Mouse (Mus musculus) spleen, adult 2 months (tissue): Measurements from ENCODE around the gene Grip1. TPM values are rescaled to one million over a fixed set of nuclear protein-coding genes. Genes with fewer than 3 reads are reported as not detected.

Source experiments
- DNase-seq, 2 experiments: peaks; one replicate each; pipeline versions ENCODE4 v3.0.0 to v3.0.0-alpha.2; 2012 to 2021; ENCODE audit warnings: low spot score in 2 of 2, low read depth in 1 of 2
- H3K27ac ChIP-seq: fragments of 200-500 bp; 2 replicates; pipeline ENCODE4 v1.5.1; 2012; ENCODE audit warnings: low read length, inconsistent platforms; ENCODE audit not compliant: insufficient read depth
- H3K27me3 ChIP-seq: fragments of 200-500 bp; 2 replicates; pipeline ENCODE4 v1.6.1; 2012; ENCODE audit warnings: mild to moderate bottlenecking, moderate library complexity, low read length, inconsistent platforms; ENCODE audit not compliant: control insufficient read depth, insufficient read depth
- H3K36me3 ChIP-seq: fragments of 200-500 bp; 2 replicates; pipeline ENCODE4 v1.6.1; 2012; ENCODE audit warnings: mild to moderate bottlenecking, low read length, inconsistent platforms; ENCODE audit not compliant: control insufficient read depth, insufficient read depth
- H3K4me1 ChIP-seq: fragments of 200-500 bp; 2 replicates; pipeline ENCODE4 v1.6.1; 2011; ENCODE audit warnings: inconsistent platforms; ENCODE audit not compliant: control insufficient read depth, insufficient read depth, insufficient read length
- H3K4me3 ChIP-seq: fragments of 200-500 bp; 2 replicates; pipeline ENCODE4 v1.5.1; 2011; ENCODE audit warnings: mild to moderate bottlenecking, inconsistent platforms; ENCODE audit not compliant: insufficient read depth, insufficient read length; ENCODE audit errors: extremely low read depth
- CTCF ChIP-seq: fragments of 200-500 bp; IDR thresholded peaks from 2 replicates; pipeline ENCODE4 v1.5.1; 2011; ENCODE audit warnings: mild to moderate bottlenecking, inconsistent platforms; ENCODE audit not compliant: insufficient read depth, insufficient read length, insufficient replicate concordance; ENCODE audit errors: extremely low read depth
- POLR2A ChIP-seq: fragments of 200-500 bp; IDR thresholded peaks from 2 replicates; pipeline ENCODE4 v1.6.1; 2011; ENCODE audit warnings: low read depth, low read length, inconsistent platforms
- WGBS: fragments of 180-500 bp; shearing (Covaris S2); methylation state at CpG from one replicate; pipeline ENCODE4 v1.1.7; 2018; 5-methylcytosine and 5-hydroxymethylcytosine counted together
- polyA plus RNA-seq: library from polyadenylated mRNA; depleted of rRNA; stranded (reverse); fragments of >200 nt; gene quantifications from 2 replicates; pipeline ENCODE4 v1.2.3, GENCODE M21; 2012

Grip1 gene
- polyA plus RNA-seq, 1 experiment = not detected

DNA sequence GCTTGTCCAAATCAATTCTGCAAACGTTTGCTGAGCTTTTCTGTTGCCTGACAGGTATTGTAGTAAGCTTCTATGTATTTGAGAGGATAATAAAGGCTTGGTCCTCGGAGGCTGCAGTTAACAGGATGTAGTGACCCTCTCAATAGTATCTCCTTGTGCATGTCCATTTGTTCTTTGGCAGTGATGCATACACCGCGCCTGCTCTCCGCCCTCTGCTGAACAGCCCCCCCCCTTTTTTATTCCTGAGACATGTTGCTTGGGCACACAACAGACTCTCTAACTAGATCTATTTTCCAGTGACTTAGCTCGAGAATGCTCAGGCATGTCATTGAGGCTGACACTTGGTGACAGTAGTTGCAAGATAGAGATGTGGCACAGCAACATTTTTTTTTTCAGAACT, 582.2 kb downstream of the Grip1 start:
- DNase-seq = no peak
- Histone ChIP-seq H3K4me3 (no peak overlapping the region), H3K36me3 (no peaks in the 10 kb centered on the region), H3K27ac (no peak overlapping the region), H3K27me3 (no peaks in the 10 kb centered on the region), H3K4me1 (no peaks in the 10 kb centered on the region)
- 86% methylated on average over 6 of the region's 6 CpGs for WGBS
- no peak for TF ChIP-seq POLR2A
- no peak for TF ChIP-seq CTCF

DNA sequence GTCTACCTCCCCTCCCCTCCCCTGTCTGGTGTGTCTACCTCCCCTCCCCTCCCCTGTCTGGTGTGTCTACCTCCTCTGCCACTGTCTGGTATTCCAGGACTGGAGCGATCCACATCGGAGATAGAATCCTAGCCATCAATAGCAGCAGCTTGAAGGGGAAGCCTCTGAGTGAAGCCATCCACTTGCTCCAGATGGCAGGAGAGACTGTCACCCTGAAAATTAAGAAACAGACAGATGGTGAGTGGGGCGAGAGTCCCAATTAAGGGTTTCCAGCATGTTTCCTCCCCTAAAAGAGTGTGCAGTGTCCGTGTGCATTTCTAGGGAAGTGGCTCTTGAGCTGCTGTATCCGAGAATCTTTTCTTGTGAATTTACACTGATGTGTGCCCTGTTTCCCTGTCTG, 584.6 kb downstream of the Grip1 start:
- WGBS = 83% methylated on average over 5 of the region's 5 CpGs
- DNase-seq = no peak
- Histone ChIP-seq H3K27ac (no peak overlapping the region), H3K36me3 (no peaks in the 10 kb centered on the region), H3K4me3 (no peak overlapping the region), H3K4me1 (no peaks in the 10 kb centered on the region), H3K27me3 (no peaks in the 10 kb centered on the region)
- TF ChIP-seq POLR2A (no peak), CTCF (no peak)

DNA sequence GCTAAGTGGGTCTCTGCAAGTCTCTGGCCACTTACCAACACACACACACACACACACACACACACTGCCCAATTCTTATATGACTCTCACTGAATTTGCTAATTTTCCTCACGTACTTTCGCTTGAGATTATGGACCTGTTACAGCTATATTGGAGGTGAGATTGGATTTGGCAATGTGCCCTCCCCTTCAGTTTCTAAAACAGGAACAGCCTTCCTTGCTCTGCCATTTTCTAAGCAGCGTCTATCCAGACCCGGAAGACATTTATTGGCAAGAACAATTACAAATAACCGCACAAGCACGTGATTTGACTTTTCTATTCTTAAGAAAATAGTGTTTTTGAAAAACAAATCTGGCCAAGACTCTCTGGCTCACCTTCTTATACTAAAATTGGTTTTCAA, 590.6 kb downstream of the Grip1 start:
- Histone ChIP-seq H3K36me3 (no peaks in the 10 kb centered on the region), H3K27me3 (no peaks in the 10 kb centered on the region), H3K27ac (no peak overlapping the region), H3K4me1 (no peaks in the 10 kb centered on the region), H3K4me3 (no peak overlapping the region)
- WGBS = 95% methylated on average over 6 of the region's 6 CpGs
- DNase-seq = no peak
- no peak for TF ChIP-seq CTCF
- no peak for TF ChIP-seq POLR2A

- Histone ChIP-seq H3K4me3 (no peak overlapping the region), H3K27me3 (no peaks in the 10 kb centered on the region), H3K27ac (no peak overlapping the region), H3K36me3 (no peaks in the 10 kb centered on the region), H3K4me1 (no peaks in the 10 kb centered on the region)
- TF ChIP-seq POLR2A (no peak), CTCF (no peak)
- DNase-seq = no peak
- WGBS = 87% methylated on average over 2 of the region's 2 CpGs
Observed at GRCm38 (mm10) chr10:120044714-120045234, 591.1 kb downstream of the Grip1 start.

DNA sequence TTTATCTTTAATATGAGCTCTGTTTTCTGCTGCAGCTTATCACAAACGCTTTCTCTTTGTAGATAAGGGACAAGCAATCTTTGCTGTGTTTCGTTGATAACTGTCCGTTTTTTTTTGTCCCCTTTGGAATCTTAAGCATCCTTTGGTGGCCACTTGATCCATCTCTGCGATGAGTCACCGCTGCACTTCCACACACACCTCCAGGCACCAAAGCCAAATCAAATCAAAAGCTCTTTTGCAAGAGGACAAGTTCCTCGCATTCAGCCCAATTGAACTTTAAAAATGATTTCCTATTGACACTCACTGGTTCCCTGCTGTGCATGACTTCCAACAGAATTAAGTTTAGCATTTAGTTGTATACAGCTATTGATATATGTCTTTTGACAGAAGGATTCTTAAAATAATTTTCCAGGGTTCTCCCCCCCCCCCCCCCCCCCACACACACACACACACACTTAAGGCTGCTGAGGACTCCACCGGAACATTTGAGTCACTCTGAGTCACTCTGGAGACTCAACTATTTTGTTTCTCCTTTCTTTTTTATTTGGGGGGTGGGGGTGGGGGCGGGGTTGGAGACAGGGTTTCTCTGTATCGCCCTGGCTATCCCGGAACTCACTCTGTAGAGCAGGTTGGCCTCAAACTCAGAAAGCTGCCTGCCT, 607.1 kb downstream of the Grip1 start:
- WGBS = 80% methylated on average over 10 of the region's 10 CpGs
- DNase-seq = no peak
- Histone ChIP-seq H3K27ac (no peak overlapping the region), H3K4me1 (no peaks in the 10 kb centered on the region), H3K36me3 (no peaks in the 10 kb centered on the region), H3K4me3 (no peak overlapping the region), H3K27me3 (no peaks in the 10 kb centered on the region)
- TF ChIP-seq CTCF (no peak), POLR2A (no peak)

GRCm38 (mm10) chr10:120061238-120062130, 607.9 kb downstream of the Grip1 start:
- H3K27me3 ChIP-seq = no peaks in the 10 kb centered on the region
- no peak overlapping the region for H3K27ac ChIP-seq
- no peak for TF ChIP-seq POLR2A
- no peak for TF ChIP-seq CTCF
- WGBS = 75% methylated on average over 24 of the region's 24 CpGs
- DNase-seq = no peak
- H3K36me3 ChIP-seq = no peaks in the 10 kb centered on the region
- no peak overlapping the region for H3K4me3 ChIP-seq
- no peaks in the 10 kb centered on the region for H3K4me1 ChIP-seq
